Mouse (Mus musculus): ENCODE measurements at regions not wholly inside any gene's neighbourhood (a gene's known extent, or its start where the extent isn't known, plus 50 kb on each side); places are given as distances from the start of the nearest gene placed in this dataset.

GRCm38 (mm10) chr1:23589414-23589942, 172.1 kb upstream of the B3gat2 start:
- no peak for ATAC-seq (replicated peaks; ENCODE audit: poor library complexity)

DNA sequence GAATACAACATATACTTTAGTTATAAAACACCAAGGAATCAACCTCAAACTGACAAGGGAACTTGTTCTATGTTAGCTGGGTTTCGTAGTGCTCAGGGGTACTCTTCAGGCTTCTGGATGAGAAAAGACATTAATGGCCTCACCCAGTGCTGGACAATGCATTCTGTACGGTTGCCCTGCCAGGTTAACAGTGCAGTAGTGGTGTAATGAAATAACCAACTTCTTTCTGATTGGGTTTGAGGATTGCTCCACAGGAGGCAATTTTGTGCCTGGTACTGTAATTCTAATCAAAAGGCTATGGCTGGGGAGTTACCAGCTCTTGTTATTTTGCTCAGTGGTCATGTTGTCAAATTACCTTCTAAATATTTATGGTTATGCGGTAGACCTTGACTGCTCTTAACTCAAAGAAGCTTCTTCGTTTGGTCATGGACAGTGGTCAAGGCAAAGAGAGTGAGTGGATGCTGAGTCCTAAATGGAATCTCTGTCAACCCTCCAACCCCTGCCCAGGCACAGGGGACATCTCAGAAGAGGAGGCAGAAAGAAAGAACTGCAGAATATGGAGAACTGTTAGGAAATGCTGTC, 158.8 kb upstream of the B3gat2 start:
- no peak for ATAC-seq (replicated peaks; ENCODE audit: poor library complexity)

GRCm38 (mm10) chr1:23629366-23629765, 132.2 kb upstream of the B3gat2 start:
- ATAC-seq (replicated peaks; ENCODE audit: poor library complexity): no peak

- no peak for ATAC-seq (replicated peaks; ENCODE audit: poor library complexity)
Observed at GRCm38 (mm10) chr1:23645093-23645492, 116.5 kb upstream of the B3gat2 start.

GRCm38 (mm10) chr1:23648875-23649506, 112.6 kb upstream of the B3gat2 start:
- ATAC-seq (replicated peaks; ENCODE audit: poor library complexity): no peak

GRCm38 (mm10) chr1:23649886-23650285, 111.7 kb upstream of the B3gat2 start:
- ATAC-seq (replicated peaks; ENCODE audit: poor library complexity): no peak

DNA sequence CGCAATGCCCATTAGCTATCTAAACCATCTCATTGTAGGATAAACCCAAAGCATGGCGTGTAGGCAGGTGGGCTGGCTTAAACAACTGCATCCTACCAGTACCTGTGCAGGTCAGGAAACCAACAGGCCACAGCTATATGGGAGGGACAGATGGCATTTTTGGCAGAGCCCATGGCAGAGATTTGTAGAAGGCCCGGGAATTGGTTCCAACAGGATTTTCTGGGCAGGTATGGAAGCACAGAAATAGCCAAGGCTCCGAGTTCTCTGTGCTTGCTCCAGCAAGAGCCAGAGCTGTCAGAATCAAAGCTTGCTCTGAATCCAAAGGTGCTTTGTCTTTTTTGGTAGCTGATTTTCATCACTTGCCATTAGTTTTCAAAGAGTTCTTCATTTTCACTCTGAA, 107.9 kb upstream of the B3gat2 start:
- no peak for ATAC-seq (replicated peaks; ENCODE audit: poor library complexity)

GRCm38 (mm10) chr1:23655768-23656167, 105.8 kb upstream of the B3gat2 start:
- ATAC-seq (replicated peaks; ENCODE audit: poor library complexity): no peak

DNA sequence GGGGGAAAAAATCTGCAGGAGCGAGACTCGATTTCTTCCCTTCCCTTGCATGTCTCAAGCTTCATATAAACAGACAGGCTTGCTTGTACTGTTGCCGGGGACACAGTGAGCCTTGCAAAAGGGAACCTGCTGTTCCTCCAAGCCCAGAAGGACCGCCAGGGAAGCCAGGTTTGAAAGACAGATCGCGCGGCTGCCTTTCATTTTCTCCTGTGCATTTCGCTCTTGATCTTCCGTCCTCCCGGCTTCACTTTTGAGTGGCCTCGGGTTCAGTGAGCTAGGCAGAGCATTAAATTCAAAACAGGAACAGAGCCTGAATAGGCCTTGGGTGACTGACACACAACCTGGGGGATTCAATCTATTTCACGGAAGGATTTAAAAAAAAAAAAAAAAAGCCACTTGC, 105.3 kb upstream of the B3gat2 start:
- ATAC-seq (replicated peaks; ENCODE audit: poor library complexity): no peak

GRCm38 (mm10) chr1:23656718-23657117, 104.8 kb upstream of the B3gat2 start:
- no peak for ATAC-seq (replicated peaks; ENCODE audit: poor library complexity)

GRCm38 (mm10) chr1:23670514-23670913, 91.0 kb upstream of the B3gat2 start:
- ATAC-seq (replicated peaks; ENCODE audit: poor library complexity): no peak

GRCm38 (mm10) chr1:23674357-23674756, 87.2 kb upstream of the B3gat2 start:
- no peak for ATAC-seq (replicated peaks; ENCODE audit: poor library complexity)

- ATAC-seq (replicated peaks; ENCODE audit: poor library complexity): no peak
Observed at GRCm38 (mm10) chr1:23676301-23676700, 85.3 kb upstream of the B3gat2 start.

DNA sequence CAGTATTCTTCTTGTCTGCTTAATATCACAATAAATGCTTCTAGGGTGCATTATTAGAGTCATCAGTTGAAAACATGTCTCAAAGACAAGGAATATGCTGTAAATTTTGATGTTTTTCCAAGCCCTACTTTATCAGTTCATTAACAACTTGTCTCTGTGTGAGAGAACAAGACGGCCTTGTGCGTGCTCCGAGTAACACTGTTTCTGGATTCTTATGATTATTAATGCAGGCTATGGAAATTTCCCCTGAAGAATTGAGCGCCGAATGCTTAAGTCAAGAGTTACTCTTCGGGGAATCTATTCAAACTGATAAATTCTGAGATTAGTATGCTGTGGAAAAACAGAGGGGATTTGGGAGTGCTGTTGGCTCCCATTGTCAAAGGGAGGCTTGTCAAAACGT, 72.2 kb upstream of the B3gat2 start:
- no peak for ATAC-seq (replicated peaks; ENCODE audit: poor library complexity)

- ATAC-seq (replicated peaks; ENCODE audit: poor library complexity): peak; percentile 80
Observed at GRCm38 (mm10) chr1:23705489-23705888, 56.1 kb upstream of the B3gat2 start.

GRCm38 (mm10) chr1:23706450-23706849, 55.1 kb upstream of the B3gat2 start:
- no peak for ATAC-seq (replicated peaks; ENCODE audit: poor library complexity)
